Mouse (Mus musculus) right cerebral cortex, adult 18-20 months (tissue): Measurements from ENCODE around the gene Hebp1.

Experiments used
- DNase-seq: peaks from one replicate; pipeline ENCODE4 v3.0.0; 2022; ENCODE audit warnings: mixed read lengths

Hebp1 gene

DNA sequence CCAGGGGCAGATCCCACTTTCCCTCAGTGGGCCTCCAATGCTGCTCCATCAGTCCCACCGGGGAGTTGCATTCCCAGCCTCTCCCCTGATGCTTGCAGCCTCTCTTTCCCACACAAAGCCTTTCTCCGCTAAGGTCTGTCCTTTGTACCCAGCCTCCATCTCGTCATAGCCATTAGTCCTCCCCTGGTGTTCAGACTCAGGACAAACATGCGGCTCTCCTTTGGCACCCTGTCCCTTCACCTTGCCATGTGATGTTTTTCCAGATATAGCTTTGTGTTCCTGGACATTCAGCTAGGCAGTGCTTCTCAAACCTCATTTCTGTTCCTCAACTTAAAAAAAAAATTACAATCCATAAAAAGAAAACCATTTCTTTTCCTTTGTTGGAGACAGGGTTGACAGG is 39.3 kb downstream of the Hebp1 start:
- DNase-seq, result no peak

DNA sequence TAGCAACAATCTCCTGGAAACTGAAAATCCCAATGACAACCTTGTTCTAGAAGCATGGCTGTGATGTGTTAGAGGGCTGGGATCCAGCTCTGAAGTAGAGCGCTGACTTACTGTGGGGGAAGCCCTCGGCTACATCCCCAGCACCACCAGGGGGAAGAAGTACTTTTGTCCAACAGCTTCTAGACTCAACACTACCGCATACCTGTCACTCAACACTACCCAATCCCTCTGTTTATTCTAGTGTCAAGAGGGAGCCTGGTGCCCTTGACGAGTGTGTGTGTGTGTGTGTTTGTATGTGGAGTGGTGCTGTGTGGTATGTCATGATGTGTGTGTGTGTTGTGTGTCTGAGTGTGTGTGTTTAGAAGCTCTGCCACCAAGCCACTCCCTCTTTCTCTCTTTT is 40.3 kb downstream of the Hebp1 start:
- no peak for DNase-seq

GRCm38 (mm10) chr6:135156597-135156996 is 41.2 kb downstream of the Hebp1 start:
- no peak for DNase-seq

DNA sequence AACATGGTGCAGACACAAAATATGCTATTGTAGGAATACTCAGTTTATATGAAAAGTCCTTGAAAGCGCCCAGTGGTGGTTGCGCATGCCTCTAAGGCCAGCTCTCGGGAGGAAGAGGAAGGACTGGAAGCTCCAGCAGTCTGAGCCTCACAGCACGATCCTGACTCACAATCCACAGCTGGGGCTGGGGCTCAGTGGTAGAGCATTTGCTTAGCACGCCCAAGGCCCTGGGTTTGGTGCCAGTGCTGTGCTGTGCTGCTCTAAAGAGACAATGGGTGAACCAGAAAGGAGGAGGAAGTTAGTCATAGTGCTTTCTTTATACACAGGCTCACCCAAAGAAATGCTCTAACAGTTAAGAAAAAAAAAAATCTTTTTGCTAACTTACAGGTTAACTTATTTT is 44.1 kb downstream of the Hebp1 start:
- peak; percentile 58 for DNase-seq

DNA sequence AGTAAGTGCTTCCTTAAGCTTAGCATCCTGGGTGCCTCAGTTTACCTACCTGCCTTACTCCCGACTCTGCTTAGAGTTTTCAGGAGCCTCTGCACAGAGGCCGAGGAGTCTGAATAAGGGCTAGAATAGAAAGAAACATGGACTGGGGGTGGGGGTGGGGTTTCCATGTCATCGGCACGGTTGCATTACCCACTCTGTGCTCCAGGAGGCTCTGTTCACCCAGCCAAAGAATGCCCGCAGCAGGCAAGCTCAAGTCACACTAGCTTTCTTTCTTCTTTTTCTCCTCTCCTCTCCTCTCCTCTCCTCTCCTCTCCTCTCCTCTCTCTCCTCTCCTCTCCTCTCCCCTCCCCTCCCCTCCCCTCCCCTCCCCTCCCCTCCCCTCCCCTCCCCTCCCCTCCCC is 47.5 kb downstream of the Hebp1 start:
- no peak for DNase-seq

- DNase-seq, result no peak
Observed at GRCm38 (mm10) chr6:135149722-135150121, 48.1 kb downstream of the Hebp1 start.

DNA sequence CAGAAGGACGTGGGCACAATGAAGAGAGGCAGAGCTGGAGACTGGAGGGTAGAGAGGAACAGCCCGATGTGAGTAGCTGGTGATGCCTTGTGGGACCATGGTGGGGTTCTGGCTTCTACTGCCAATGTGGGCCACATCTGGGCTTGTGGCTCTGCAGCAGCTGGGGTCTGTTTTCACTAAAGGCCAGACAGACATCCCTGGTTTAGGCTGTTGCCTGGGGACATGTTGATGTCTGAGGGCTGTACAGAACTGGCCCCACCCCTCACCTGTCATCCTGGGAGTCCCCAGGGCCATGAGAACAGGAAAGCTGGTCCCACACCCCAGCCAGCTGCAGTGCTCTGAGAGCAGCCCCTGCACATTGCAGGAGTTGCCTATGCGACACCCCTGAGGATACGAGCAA is 48.6 kb downstream of the Hebp1 start:
- DNase-seq, result no peak

GRCm38 (mm10) chr6:135148506-135148905 is 49.3 kb downstream of the Hebp1 start:
- no peak for DNase-seq

DNA sequence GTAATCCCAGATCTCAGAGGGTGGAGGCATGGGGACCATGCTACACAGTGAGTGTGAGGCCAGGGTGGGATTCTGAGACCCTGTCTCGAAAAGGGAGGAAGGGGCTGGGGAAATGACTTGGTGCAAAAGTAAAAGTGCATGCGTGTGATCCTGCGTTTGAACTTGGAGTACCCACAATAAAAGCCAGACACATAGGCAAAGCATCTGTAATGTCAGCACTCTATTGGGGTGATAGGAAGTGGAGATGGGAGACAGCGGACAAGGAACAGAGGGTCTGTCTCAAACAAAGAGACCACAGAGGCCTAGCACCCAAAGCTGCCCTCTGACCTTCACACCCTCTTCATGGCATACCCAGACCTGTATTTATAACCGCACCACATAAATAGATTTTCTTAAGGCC is 51.8 kb downstream of the Hebp1 start:
- no peak for DNase-seq

DNA sequence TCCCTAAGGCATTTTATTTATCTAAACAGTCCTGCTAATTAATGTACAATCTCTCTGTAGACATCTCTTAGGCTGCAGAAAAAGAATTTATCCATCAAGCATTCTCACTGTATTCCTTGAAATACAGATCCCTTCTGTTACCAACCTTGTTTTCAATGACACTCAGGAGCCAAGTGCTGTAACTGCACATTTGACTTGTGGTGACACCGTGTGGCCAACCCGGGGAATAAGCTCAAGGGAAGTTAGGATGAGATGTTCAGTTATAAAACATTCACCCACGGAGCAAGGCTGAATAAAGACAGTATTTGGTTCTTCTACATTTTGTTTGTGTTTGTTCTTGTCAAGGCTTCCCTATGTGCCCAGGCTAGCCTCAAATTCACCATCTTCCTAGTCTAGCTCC is 53.3 kb downstream of the Hebp1 start:
- DNase-seq, result peak; percentile 61

GRCm38 (mm10) chr6:135143151-135143550 is 54.7 kb downstream of the Hebp1 start:
- no peak for DNase-seq

DNA sequence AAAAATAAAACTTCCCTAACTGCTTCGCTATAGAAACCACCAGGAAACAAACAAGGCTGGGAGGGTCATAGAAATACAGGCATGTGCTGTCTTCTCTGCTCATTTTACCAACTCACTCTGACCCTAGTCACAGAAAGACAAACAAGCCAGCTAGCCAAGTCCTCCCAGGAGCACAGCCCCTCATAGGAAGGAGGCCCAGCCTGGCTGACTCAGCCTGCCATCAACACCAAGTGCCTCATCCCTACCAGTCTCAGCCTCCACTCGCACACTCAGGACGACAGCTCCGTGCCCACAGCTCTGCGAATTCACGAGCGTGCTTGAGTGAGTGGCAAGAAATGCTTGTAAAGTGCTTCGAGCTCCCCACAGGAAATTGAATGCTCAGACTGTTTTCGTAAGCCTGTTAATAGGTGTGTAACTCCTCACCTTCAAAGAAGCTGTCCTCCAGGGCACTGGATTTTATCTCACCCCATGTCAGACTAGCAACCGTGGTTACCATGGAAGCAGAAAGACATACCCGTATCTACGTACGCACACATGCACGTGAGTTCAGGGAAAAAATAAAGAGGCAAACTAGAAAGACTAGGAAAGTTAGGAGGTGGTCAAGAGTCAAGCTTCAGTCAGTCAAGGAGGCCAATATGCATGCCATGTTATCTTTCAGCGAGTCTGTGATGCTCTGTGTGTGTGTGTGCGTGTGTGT is 56.2 kb downstream of the Hebp1 start:
- DNase-seq, result peak; percentile 45

- DNase-seq, result no peak
Observed at GRCm38 (mm10) chr6:135138746-135139145, 59.1 kb downstream of the Hebp1 start.

DNA sequence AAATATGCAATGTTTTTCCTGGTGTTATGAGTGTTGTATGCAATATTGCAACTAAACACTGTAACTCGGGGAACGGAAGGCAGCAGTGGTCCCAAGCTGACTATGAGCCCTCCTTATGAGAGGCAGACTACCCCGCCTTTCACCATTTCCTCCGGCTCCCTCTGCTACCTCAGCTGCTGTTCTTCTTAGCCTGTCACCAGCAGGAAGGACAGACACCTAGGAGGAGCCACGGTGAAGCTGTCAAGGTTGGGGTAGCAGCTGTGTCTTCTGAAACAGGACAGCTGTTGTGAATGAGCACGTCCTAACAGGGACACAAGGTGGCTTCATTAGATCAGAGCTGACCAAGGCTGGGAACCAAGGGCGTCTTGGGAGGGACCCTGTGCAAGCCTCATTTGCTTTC is 59.6 kb downstream of the Hebp1 start:
- DNase-seq, result no peak

DNA sequence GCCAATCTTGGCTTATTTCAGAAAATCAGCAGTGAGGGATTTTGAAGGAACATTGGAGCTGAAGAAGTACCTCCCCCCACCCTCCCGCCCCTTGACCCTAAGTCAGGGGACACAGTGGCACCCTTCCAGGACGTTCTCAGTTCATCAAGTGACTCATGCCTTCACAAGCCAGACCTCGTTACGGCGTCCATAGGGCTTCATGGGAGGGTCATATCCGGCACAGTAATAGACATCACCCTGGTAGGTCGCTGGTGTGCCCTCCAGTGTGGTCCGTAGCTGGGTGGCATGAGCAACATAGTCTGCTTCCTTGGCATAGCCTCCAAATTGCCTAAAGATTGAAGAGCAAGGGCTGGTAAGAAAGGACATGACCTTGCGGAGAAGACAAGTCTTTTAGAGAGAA is 60.1 kb downstream of the Hebp1 start:
- no peak for DNase-seq

GRCm38 (mm10) chr6:135136439-135137161 is 61.2 kb downstream of the Hebp1 start:
- DNase-seq, result no peak

GRCm38 (mm10) chr6:135135735-135136134 is 62.1 kb downstream of the Hebp1 start:
- DNase-seq, result no peak

DNA sequence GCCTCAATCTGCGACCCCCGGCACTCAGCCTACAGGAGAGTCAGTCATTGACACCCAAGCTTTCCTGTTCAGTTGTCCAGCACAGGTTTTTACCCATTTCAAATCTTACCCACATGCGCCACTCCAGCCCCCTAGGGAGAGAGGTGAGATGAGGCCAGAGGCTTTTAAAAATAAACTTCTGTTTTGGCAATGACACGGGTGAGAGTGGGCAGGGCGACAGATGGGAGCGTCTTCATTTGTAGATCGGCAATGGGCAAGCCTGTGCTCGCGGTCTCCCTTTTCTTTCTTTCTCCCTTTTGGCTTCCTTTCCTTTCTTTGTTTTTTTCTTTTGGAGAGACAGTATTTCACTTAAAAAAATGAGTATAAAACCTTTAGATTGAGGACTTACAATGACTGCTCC is 64.3 kb downstream of the Hebp1 start:
- peak; percentile 56 for DNase-seq

DNA sequence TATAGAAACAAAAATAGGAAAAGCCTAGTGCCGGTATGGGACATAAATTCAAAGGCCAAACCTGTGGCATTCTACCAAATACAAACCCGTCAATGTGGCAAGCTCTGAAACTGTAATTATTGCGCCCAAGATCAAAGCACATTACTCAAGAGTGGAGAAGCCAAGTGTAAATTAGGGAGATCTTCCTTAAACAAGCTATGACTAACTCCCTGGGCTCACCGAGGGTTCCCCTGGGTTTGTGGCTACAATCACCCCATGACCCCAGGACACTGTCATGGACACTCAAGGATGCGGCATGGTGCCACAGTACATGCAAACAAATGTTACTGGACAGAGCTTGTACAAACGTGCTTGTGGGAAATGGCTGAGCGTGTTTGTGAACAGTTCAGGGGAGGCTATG is 64.7 kb downstream of the Hebp1 start:
- no peak for DNase-seq

DNA sequence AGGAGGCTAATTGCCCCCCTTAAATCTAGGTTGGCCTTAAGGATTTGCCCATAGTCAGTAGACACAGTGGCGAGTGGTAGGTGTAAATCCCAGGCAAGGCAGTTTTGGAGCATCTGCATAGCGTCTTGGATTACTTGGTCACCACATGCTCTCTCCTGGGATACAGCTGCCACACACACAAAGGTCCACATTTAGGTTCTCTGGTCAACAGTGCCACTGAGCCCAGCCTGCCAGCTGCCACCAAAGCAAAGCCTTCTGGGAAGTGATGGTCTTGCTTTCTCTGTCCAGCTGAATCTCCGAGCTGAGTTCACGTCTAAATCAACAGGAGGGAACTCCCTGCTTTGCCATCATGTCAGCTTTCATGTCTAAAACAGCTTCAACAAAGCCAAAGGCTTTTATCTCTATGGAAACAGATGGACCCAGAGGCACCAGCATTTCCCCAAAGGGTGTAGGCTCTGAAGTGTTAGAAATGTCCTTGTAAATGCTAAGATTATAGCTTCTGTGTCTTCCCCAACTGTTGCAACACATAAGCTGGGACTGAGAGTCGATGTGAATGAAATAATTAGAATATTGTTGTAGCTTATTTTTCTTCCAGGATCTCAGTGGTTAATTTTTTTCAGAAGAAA is 73.0 kb downstream of the Hebp1 start:
- DNase-seq, result no peak

DNA sequence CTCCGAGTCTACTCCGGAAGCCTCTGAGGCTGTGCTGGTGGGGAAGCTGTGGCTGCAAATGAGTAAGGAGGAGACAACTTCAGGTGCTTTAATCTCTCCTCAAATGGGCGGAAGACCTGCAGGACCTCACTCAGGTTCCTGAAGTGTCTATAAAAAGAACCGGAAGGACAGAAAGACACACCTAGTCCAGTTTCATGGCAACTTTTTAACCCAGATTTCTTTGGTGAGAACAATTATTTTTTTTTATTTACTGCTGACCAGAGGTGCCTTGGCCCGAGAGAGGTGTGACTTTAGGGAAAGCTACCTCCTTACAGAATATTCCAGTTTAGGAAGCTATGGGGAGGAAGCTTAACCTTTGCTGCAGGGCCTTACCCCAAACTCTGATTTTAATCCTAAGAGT is 79.6 kb downstream of the Hebp1 start, which contains the start of gene Gprc5d:
Gene Gprc5d, minus strand, starts transcription at position 101 of the 400 bp plus-strand sequence.
- DNase-seq, result no peak

GRCm38 (mm10) chr6:135116479-135116878 is 81.3 kb downstream of the Hebp1 start:
- no peak for DNase-seq

GRCm38 (mm10) chr6:135113114-135113436 is 84.7 kb downstream of the Hebp1 start:
- no peak for DNase-seq

GRCm38 (mm10) chr6:135112411-135113113 is 85.3 kb downstream of the Hebp1 start:
- DNase-seq, result no peak
